Mouse (Mus musculus): ENCODE measurements around the gene Xndc1. TPM values are rescaled to one million over a fixed set of nuclear protein-coding genes. Genes with fewer than 3 reads are reported as not detected.
"Not testable (repeated sequence)": the region's sequence is repeated elsewhere in the genome, so short reads cannot be mapped to it uniquely, and the experiment has no call there.

Gene Xndc1
- polyA plus RNA-seq, 1 experiment from 2014 or later: 21.0 TPM

GRCm38 (mm10) chr7:102025187-102026119, 39.9 kb upstream of the Xndc1 start:
- Histone ChIP-seq H3K9ac (replicated peaks; ENCODE audit: low read length) (no peak overlapping the region), H3K9me3 (ENCODE audit: control insufficient read depth, low read length) (no peaks in the 10 kb centered on the region), H3K27me3 (ENCODE audit: control insufficient read depth, insufficient read depth, low read length) (no peaks in the 10 kb centered on the region), H3K4me2 (ENCODE audit: low read length) (no peak overlapping the region), H3K27ac (replicated peaks; ENCODE audit: low read depth, low read length) (no peak overlapping the region), H3K4me3 (replicated peaks; ENCODE audit: low read depth, low read length) (no peak overlapping the region), H3K36me3 (ENCODE audit: control insufficient read depth, insufficient read depth, low read length) (peaks cover 74% of the 10 kb centered on the region), H3K4me1 (ENCODE audit: control insufficient read depth, insufficient read depth, low read length) (no peaks in the 10 kb centered on the region)
- 88% methylated on average over 2 of the region's 2 CpGs for WGBS
- ATAC-seq (ENCODE audit: low FRiP score, low TSS enrichment) (no peak), DNase-seq (no peak)

- H3K9ac ChIP-seq (replicated peaks; ENCODE audit: low read length): no peak overlapping the region
- H3K4me2 ChIP-seq (ENCODE audit: low read length): no peak overlapping the region
- DNase-seq: no peak
- H3K9me3 ChIP-seq (ENCODE audit: control insufficient read depth, low read length): no peaks in the 10 kb centered on the region
- H3K36me3 ChIP-seq (ENCODE audit: control insufficient read depth, insufficient read depth, low read length): peaks cover 84% of the 10 kb centered on the region
- H3K27ac ChIP-seq (replicated peaks; ENCODE audit: low read depth, low read length): no peak overlapping the region
- H3K4me1 ChIP-seq (ENCODE audit: control insufficient read depth, insufficient read depth, low read length): no peaks in the 10 kb centered on the region
- WGBS: 95% methylated on average over 1 of the region's 1 CpGs
- no peak for ATAC-seq (ENCODE audit: low FRiP score, low TSS enrichment)
- no peaks in the 10 kb centered on the region for H3K27me3 ChIP-seq (ENCODE audit: control insufficient read depth, insufficient read depth, low read length)
- no peak overlapping the region for H3K4me3 ChIP-seq (replicated peaks; ENCODE audit: low read depth, low read length)
Observed at GRCm38 (mm10) chr7:102034904-102035303, 30.4 kb upstream of the Xndc1 start.

GRCm38 (mm10) chr7:102035534-102035933, 29.8 kb upstream of the Xndc1 start:
- WGBS: 95% methylated on average over 2 of the region's 2 CpGs
- Histone ChIP-seq H3K9ac (replicated peaks; ENCODE audit: low read length) (no peak overlapping the region), H3K36me3 (ENCODE audit: control insufficient read depth, insufficient read depth, low read length) (peaks cover 87% of the 10 kb centered on the region), H3K27ac (replicated peaks; ENCODE audit: low read depth, low read length) (no peak overlapping the region), H3K27me3 (ENCODE audit: control insufficient read depth, insufficient read depth, low read length) (no peaks in the 10 kb centered on the region), H3K4me3 (replicated peaks; ENCODE audit: low read depth, low read length) (no peak overlapping the region), H3K4me2 (ENCODE audit: low read length) (no peak overlapping the region), H3K9me3 (ENCODE audit: control insufficient read depth, low read length) (no peaks in the 10 kb centered on the region), H3K4me1 (ENCODE audit: control insufficient read depth, insufficient read depth, low read length) (no peaks in the 10 kb centered on the region)
- DNase-seq: no peak
- ATAC-seq (ENCODE audit: low FRiP score, low TSS enrichment): no peak

- Histone ChIP-seq H3K36me3 (ENCODE audit: control insufficient read depth, insufficient read depth, low read length) (peaks cover 84% of the 10 kb centered on the region), H3K4me3 (replicated peaks; ENCODE audit: low read depth, low read length) (no peak overlapping the region), H3K4me2 (ENCODE audit: low read length) (no peak overlapping the region), H3K4me1 (ENCODE audit: control insufficient read depth, insufficient read depth, low read length) (no peaks in the 10 kb centered on the region), H3K9me3 (ENCODE audit: control insufficient read depth, low read length) (no peaks in the 10 kb centered on the region), H3K27ac (replicated peaks; ENCODE audit: low read depth, low read length) (no peak overlapping the region), H3K27me3 (ENCODE audit: control insufficient read depth, insufficient read depth, low read length) (no peaks in the 10 kb centered on the region), H3K9ac (replicated peaks; ENCODE audit: low read length) (no peak overlapping the region)
- DNase-seq (no peak), ATAC-seq (ENCODE audit: low FRiP score, low TSS enrichment) (no peak)
- 94% methylated on average over 3 of the region's 3 CpGs for WGBS
Observed at GRCm38 (mm10) chr7:102037318-102037717, 28.0 kb upstream of the Xndc1 start.

GRCm38 (mm10) chr7:102042314-102042713, 23.0 kb upstream of the Xndc1 start:
- H3K27ac ChIP-seq (replicated peaks; ENCODE audit: low read depth, low read length): no peak overlapping the region
- H3K4me3 ChIP-seq (replicated peaks; ENCODE audit: low read depth, low read length): no peak overlapping the region
- no peak overlapping the region for H3K4me2 ChIP-seq (ENCODE audit: low read length)
- DNase-seq (no peak), ATAC-seq (ENCODE audit: low FRiP score, low TSS enrichment) (no peak)
- peaks cover 44% of the 10 kb centered on the region for H3K36me3 ChIP-seq (ENCODE audit: control insufficient read depth, insufficient read depth, low read length)
- H3K9ac ChIP-seq (replicated peaks; ENCODE audit: low read length): no peak overlapping the region
- H3K27me3 ChIP-seq (ENCODE audit: control insufficient read depth, insufficient read depth, low read length): no peaks in the 10 kb centered on the region
- H3K9me3 ChIP-seq (ENCODE audit: control insufficient read depth, low read length): no peaks in the 10 kb centered on the region
- 93% methylated on average over 2 of the region's 2 CpGs for WGBS
- H3K4me1 ChIP-seq (ENCODE audit: control insufficient read depth, insufficient read depth, low read length): no peaks in the 10 kb centered on the region

- H3K4me3 ChIP-seq (replicated peaks; ENCODE audit: low read depth, low read length); H3K9ac ChIP-seq (replicated peaks; ENCODE audit: low read length); ATAC-seq (ENCODE audit: low FRiP score, low TSS enrichment); DNase-seq; H3K4me1 ChIP-seq (ENCODE audit: control insufficient read depth, insufficient read depth, low read length); H3K27me3 ChIP-seq (ENCODE audit: control insufficient read depth, insufficient read depth, low read length); H3K27ac ChIP-seq (replicated peaks; ENCODE audit: low read depth, low read length); H3K4me2 ChIP-seq (ENCODE audit: low read length); H3K9me3 ChIP-seq (ENCODE audit: control insufficient read depth, low read length): not testable (repeated sequence)
- H3K36me3 ChIP-seq (ENCODE audit: control insufficient read depth, insufficient read depth, low read length): peaks cover 12% of the 10 kb centered on the region; the same call in 1 of the 2 replicates
Observed at GRCm38 (mm10) chr7:102048524-102048923, 16.8 kb upstream of the Xndc1 start.

- Histone ChIP-seq H3K27ac (replicated peaks; ENCODE audit: low read depth, low read length) (no peak overlapping the region), H3K9me3 (ENCODE audit: control insufficient read depth, low read length) (no peaks in the 10 kb centered on the region), H3K4me1 (ENCODE audit: control insufficient read depth, insufficient read depth, low read length) (peaks cover 14% of the 10 kb centered on the region), H3K9ac (replicated peaks; ENCODE audit: low read length) (no peak overlapping the region), H3K4me2 (ENCODE audit: low read length) (no peak overlapping the region), H3K36me3 (ENCODE audit: control insufficient read depth, insufficient read depth, low read length) (peaks cover 28% of the 10 kb centered on the region; the same call in 1 of the 2 replicates), H3K27me3 (ENCODE audit: control insufficient read depth, insufficient read depth, low read length) (no peaks in the 10 kb centered on the region), H3K4me3 (replicated peaks; ENCODE audit: low read depth, low read length) (no peak overlapping the region)
- ATAC-seq (ENCODE audit: low FRiP score, low TSS enrichment) (no peak), DNase-seq (no peak)
- 96% methylated on average over 3 of the region's 3 CpGs for WGBS
Observed at GRCm38 (mm10) chr7:102061353-102061752, 4.0 kb upstream of the Xndc1 start.

- Histone ChIP-seq H3K4me3 (replicated peaks; ENCODE audit: low read depth, low read length) (no peak overlapping the region), H3K4me1 (ENCODE audit: control insufficient read depth, insufficient read depth, low read length) (peaks cover 15% of the 10 kb centered on the region), H3K27ac (replicated peaks; ENCODE audit: low read depth, low read length) (no peak overlapping the region), H3K36me3 (ENCODE audit: control insufficient read depth, insufficient read depth, low read length) (peaks cover 22% of the 10 kb centered on the region; the same call in 1 of the 2 replicates), H3K27me3 (ENCODE audit: control insufficient read depth, insufficient read depth, low read length) (no peaks in the 10 kb centered on the region), H3K9me3 (ENCODE audit: control insufficient read depth, low read length) (no peaks in the 10 kb centered on the region), H3K4me2 (ENCODE audit: low read length) (no peak overlapping the region), H3K9ac (replicated peaks; ENCODE audit: low read length) (no peak overlapping the region)
- WGBS: 100% methylated on average over 1 of the region's 1 CpGs
- ATAC-seq (ENCODE audit: low FRiP score, low TSS enrichment): no peak
- no peak for DNase-seq
Observed at GRCm38 (mm10) chr7:102062203-102062602, 3.1 kb upstream of the Xndc1 start.

- Histone ChIP-seq H3K4me3 (replicated peaks; ENCODE audit: low read depth, low read length) (peak overlapping the region; percentile 62), H3K27me3 (ENCODE audit: control insufficient read depth, insufficient read depth, low read length) (no peaks in the 10 kb centered on the region), H3K4me2 (ENCODE audit: low read length) (peak overlapping the region; percentile 75), H3K9ac (replicated peaks; ENCODE audit: low read length) (no peak overlapping the region), H3K4me1 (ENCODE audit: control insufficient read depth, insufficient read depth, low read length) (peaks cover 15% of the 10 kb centered on the region), H3K36me3 (ENCODE audit: control insufficient read depth, insufficient read depth, low read length) (peaks cover 12% of the 10 kb centered on the region; the same call in 1 of the 2 replicates), H3K27ac (replicated peaks; ENCODE audit: low read depth, low read length) (no peak overlapping the region), H3K9me3 (ENCODE audit: control insufficient read depth, low read length) (no peaks in the 10 kb centered on the region)
- ATAC-seq (ENCODE audit: low FRiP score, low TSS enrichment) (no peak), DNase-seq (no peak)
- 93% methylated on average over 9 of the region's 9 CpGs for WGBS
Observed at GRCm38 (mm10) chr7:102063891-102064290, 1.4 kb upstream of the Xndc1 start.

Data from midbrain, embryonic 14.5 days (tissue).